Mouse (Mus musculus) midbrain, embryonic 10.5 days (tissue): ENCODE data around the gene Gfod2. TPM values are rescaled to one million over a fixed set of nuclear protein-coding genes. Genes with fewer than 3 reads are reported as not detected.

Experiments used
- DNase-seq: peaks from one replicate; pipeline ENCODE4 v3.0.0-alpha.2; 2017; ENCODE audit warnings: low spot score
- H3K27ac ChIP-seq: fragments of 300-500 bp; sonication (generic); replicated peaks from 2 replicates; pipeline ENCODE4 v1.5.1; 2016; ENCODE audit warnings: mild to moderate bottlenecking
- H3K27me3 ChIP-seq: fragments of 300-500 bp; sonication (generic); 2 replicates; pipeline ENCODE4 v1.6.1; 2016; ENCODE audit warnings: low read depth, mild to moderate bottlenecking; ENCODE audit not compliant: poor library complexity, severe bottlenecking
- H3K36me3 ChIP-seq: fragments of 300-500 bp; sonication (generic); 2 replicates; pipeline ENCODE4 v1.6.1; 2016; ENCODE audit warnings: mild to moderate bottlenecking, moderate library complexity
- H3K4me1 ChIP-seq: fragments of 300-500 bp; sonication (generic); 2 replicates; pipeline ENCODE4 v1.6.1; 2016
- H3K4me3 ChIP-seq: fragments of 300-500 bp; sonication (generic); 2 replicates; pipeline ENCODE4 v1.5.1; 2016; ENCODE audit warnings: mild to moderate bottlenecking, moderate library complexity
- H3K9me3 ChIP-seq: fragments of 300-500 bp; sonication (generic); replicated peaks from 2 replicates; pipeline ENCODE4 v1.6.1; 2016; ENCODE audit warnings: mild to moderate bottlenecking
- whole genome bisulfite sequencing: fragments of 180-500 bp; shearing (Covaris S2); methylation state at CpG from one replicate; pipeline ENCODE4 v1.1.7; 2016; 5-methylcytosine and 5-hydroxymethylcytosine counted together
- polyA plus RNA-seq: library from polyadenylated mRNA; unstranded; fragments of >200 nt; fragmentation: Nextera tagmentation; extraction: Ambion mirVana; gene quantifications from 2 replicates; pipeline ENCODE4 v1.2.1, GENCODE M21; 2016

Gfod2 gene
- 35.0 and 39.5 TPM in 2 replicates for polyA plus RNA-seq

DNA sequence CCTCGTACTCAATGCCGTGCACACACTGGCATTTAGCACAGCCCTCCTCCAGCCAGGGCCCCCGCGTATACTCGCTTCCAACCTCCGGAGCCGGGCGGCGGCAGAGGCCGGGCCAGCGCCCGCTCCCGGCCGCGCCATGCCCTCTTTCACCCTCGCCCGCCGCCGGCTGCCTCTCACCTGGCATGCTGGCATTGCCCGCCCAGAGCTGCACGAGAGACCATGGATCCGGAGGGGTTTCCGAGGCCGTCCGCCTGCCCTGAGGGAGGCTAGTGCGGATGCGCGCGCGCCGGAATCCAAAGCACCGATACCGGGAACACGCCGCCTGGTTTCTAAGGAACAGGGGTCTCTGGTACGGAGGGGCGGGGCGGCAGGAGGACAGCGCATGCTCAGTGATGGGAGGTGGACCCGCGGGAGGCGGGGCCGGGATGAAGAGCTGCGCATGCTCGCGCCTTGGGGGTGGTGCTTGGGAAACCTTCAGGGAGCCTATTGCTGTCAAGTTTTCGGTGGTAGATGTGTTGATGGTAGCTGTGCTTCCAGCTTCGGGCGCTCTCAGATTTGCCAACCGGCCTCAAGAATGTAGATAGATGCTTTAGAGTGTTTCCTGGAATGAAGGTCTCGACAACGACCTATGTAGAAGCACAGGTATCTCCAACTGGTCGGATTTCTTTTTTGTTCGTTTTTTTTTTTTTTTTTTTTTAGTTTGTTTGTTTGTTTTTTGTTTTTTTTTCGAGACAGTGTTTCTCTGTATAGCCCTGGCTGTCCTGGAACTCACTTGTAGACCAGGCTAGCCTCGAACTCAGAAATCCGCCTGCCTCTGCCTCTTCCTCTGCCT is at the start of gene Gfod2:
Gene Gfod2 (minus strand): TSS at position 388 of the 832 bp plus-strand sequence.
- WGBS, result 3% methylated on average over 57 of the region's 57 CpGs
- DNase-seq, result peak; percentile 99
- H3K27me3 ChIP-seq, result no peaks in the 10 kb centered on the region
- peaks cover 5% of the 10 kb centered on the region for H3K36me3 ChIP-seq
- H3K27ac ChIP-seq, result peak within 1 kb of the TSS; percentile 91
- H3K4me3 ChIP-seq, result peak within 1 kb of the TSS; percentile 94
- H3K9me3 ChIP-seq, result no peaks in the 10 kb centered on the region
- peaks cover 18% of the 10 kb centered on the region for H3K4me1 ChIP-seq

DNA sequence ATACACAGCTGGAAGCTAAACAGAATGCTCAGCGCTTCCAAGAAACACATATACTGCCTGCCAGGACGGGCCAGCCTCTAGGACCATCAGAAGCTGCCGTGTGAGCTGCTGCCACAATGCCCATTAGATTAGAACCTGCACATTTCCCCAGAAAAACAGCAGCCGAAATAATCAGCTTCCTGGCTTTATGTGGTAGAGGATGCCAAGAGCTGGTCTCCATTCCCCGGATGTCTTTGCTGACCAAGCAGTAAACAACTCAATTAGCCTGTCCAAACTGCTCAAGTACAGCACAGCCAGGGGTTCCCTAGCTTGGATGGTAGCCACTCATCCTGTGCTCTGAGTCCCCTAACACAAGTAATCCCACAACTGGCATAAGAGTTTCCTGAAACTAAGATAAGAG is 49.3 kb upstream of the Gfod2 start:
- no peak for DNase-seq
- H3K4me1 ChIP-seq, result no peaks in the 10 kb centered on the region
- 92% methylated on average over 5 of the region's 5 CpGs for WGBS
- H3K27ac ChIP-seq, result no peak overlapping the region
- H3K36me3 ChIP-seq, result peaks cover 62% of the 10 kb centered on the region
- no peaks in the 10 kb centered on the region for H3K9me3 ChIP-seq
- H3K27me3 ChIP-seq, result no peaks in the 10 kb centered on the region
- no peak overlapping the region for H3K4me3 ChIP-seq

DNA sequence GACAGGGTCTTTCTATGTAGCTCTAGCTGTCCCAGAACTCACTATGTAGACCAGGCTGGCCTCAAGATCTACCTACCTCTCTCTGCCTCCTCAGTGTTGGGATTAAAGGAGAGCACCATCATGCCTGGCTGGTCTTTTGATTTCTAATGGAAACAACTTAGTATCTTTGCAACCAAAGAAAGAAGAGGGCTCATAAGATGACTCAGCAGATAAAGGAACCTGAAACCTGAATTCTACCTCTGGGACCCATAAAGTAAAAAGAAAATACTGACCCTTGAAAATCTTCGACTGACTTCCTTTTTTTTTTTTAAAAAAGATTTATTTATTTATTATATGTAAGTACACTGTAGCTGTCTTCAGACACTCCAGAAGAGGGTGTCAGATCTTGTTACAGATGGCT is 47.5 kb upstream of the Gfod2 start:
- 96% methylated on average over 1 of the region's 1 CpGs for WGBS
- DNase-seq, result no peak
- H3K36me3 ChIP-seq, result peaks cover 44% of the 10 kb centered on the region
- no peaks in the 10 kb centered on the region for H3K4me1 ChIP-seq
- no peak overlapping the region for H3K27ac ChIP-seq
- H3K4me3 ChIP-seq, result no peak overlapping the region
- no peaks in the 10 kb centered on the region for H3K27me3 ChIP-seq
- no peaks in the 10 kb centered on the region for H3K9me3 ChIP-seq

DNA sequence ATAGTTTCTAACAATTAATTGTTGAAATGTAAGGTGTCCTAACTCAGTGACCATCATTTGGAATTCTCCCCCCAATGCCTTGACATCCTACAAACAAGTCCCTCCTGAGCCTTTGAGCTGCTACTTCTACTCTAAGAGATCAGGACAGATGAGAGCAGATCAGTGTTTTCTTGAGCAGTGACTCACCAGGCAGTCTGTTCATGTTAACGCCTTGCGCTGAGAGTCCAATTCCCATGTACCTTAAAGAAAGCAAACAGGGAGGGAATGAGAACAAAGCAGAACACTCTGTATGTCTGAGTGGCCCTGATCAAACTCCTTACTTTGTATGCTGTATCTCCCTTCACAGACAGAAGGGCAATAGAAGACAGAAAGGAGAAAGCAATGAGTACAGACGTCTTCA is 46.9 kb upstream of the Gfod2 start:
- 82% methylated on average over 3 of the region's 3 CpGs for WGBS
- H3K4me3 ChIP-seq, result no peak overlapping the region
- no peak overlapping the region for H3K27ac ChIP-seq
- no peaks in the 10 kb centered on the region for H3K27me3 ChIP-seq
- DNase-seq, result no peak
- H3K36me3 ChIP-seq, result peaks cover 38% of the 10 kb centered on the region
- no peaks in the 10 kb centered on the region for H3K9me3 ChIP-seq
- H3K4me1 ChIP-seq, result no peaks in the 10 kb centered on the region

GRCm38 (mm10) chr8:105804797-105805196 is 46.3 kb upstream of the Gfod2 start:
- Histone ChIP-seq H3K9me3 (no peaks in the 10 kb centered on the region), H3K36me3 (peaks cover 38% of the 10 kb centered on the region), H3K27me3 (no peaks in the 10 kb centered on the region), H3K4me3 (no peak overlapping the region), H3K4me1 (no peaks in the 10 kb centered on the region), H3K27ac (no peak overlapping the region)
- DNase-seq, result no peak
- 92% methylated on average over 7 of the region's 7 CpGs for WGBS

GRCm38 (mm10) chr8:105801153-105801904 is 42.9 kb upstream of the Gfod2 start:
- no peaks in the 10 kb centered on the region for H3K9me3 ChIP-seq
- 90% methylated on average over 6 of the region's 6 CpGs for WGBS
- 0 out of 2 replicates have a peak, but pooled peaks cover 2% of the 10 kb centered on the region for H3K4me1 ChIP-seq
- H3K27ac ChIP-seq, result no peak overlapping the region
- no peak overlapping the region for H3K4me3 ChIP-seq
- H3K36me3 ChIP-seq, result peaks cover 42% of the 10 kb centered on the region
- DNase-seq, result no peak
- H3K27me3 ChIP-seq, result no peaks in the 10 kb centered on the region

DNA sequence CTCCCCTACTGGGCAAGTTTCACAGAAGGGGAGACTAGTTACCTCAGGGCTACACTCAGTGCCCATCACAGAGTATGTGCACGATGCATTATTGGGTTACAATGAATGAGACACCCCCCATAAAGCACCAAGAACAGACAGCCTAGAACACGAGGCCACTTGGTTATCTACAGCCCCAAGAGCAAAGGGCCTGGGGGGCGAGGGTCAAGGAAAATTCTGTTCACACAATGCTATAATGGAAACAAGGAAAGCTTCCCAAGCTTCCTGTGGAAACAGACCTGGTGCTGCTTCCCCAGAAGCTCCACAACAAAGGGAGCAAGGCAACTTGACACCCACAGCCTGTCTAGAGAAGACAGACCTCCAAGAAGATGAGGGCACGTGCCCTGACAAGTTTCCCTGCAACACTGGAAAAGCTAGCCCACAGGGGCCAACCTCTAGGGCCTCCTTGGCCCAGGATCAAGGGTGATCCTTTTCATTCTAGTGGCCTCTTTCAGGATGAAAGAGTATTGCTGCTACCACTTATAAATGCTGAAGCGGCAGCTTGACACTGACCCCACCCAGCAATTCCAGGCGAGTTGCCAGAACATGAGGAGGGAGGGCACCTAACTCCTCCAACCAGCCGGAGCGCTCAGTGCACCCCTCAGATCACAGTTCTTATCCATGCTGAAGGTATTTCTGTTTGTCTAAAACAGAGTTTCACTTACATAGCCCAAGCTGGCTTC is 40.8 kb upstream of the Gfod2 start:
- no peak for DNase-seq
- H3K4me3 ChIP-seq, result no peak overlapping the region
- H3K36me3 ChIP-seq, result peaks cover 35% of the 10 kb centered on the region
- no peaks in the 10 kb centered on the region for H3K27me3 ChIP-seq
- peak overlapping the region; percentile 24; the same call in 1 of the 2 replicates for H3K27ac ChIP-seq
- 79% methylated on average over 8 of the region's 8 CpGs for WGBS
- no peaks in the 10 kb centered on the region for H3K9me3 ChIP-seq
- 0 out of 2 replicates have a peak, but pooled peaks cover 2% of the 10 kb centered on the region for H3K4me1 ChIP-seq

- Histone ChIP-seq H3K36me3 (peaks cover 30% of the 10 kb centered on the region), H3K4me3 (no peak overlapping the region), H3K4me1 (0 out of 2 replicates have a peak, but pooled peaks cover 2% of the 10 kb centered on the region), H3K9me3 (no peaks in the 10 kb centered on the region), H3K27ac (no peak overlapping the region), H3K27me3 (no peaks in the 10 kb centered on the region)
- WGBS, result 94% methylated on average over 5 of the region's 5 CpGs
- DNase-seq, result no peak
Measured at GRCm38 (mm10) chr8:105798408-105798807, 39.9 kb upstream of the Gfod2 start.

- Histone ChIP-seq H3K36me3 (peaks cover 29% of the 10 kb centered on the region), H3K27me3 (no peaks in the 10 kb centered on the region), H3K27ac (no peak overlapping the region), H3K4me1 (0 out of 2 replicates have a peak, but pooled peaks cover 2% of the 10 kb centered on the region), H3K9me3 (no peaks in the 10 kb centered on the region), H3K4me3 (no peak overlapping the region)
- WGBS, result 100% methylated on average over 1 of the region's 1 CpGs
- DNase-seq, result no peak
Measured at GRCm38 (mm10) chr8:105795785-105796184, 37.3 kb upstream of the Gfod2 start.

DNA sequence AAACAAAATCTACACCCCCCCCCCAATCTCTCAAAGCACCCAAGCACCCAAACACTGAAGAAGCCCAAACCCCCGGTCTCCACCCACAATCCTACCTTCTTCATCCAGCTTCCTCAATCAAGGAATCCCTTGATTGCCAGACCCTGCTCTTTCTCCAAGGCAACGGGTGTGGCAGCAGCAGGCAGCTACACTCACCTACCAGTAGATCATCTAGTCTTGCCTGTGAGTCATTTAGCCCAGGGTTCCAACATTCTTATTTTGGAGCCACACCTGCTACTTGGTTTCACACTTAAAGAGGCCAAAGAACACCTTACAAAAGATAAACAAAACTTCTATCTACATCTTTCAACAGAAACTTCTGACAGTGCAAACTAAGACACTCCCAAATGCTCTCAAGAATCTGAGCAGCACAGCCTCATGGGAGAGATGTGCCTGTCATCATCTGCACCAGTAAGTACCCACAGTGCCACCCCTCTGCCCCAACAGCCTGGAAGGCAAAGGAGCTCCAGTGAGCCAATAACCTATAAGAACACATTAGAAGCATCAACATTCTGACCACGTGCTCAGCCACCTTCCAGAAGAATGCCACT is 35.6 kb upstream of the Gfod2 start:
- peaks cover 27% of the 10 kb centered on the region for H3K36me3 ChIP-seq
- 87% methylated on average over 3 of the region's 3 CpGs for WGBS
- H3K4me1 ChIP-seq, result no peaks in the 10 kb centered on the region
- H3K4me3 ChIP-seq, result no peak overlapping the region
- no peak for DNase-seq
- H3K9me3 ChIP-seq, result no peaks in the 10 kb centered on the region
- no peak overlapping the region for H3K27ac ChIP-seq
- no peaks in the 10 kb centered on the region for H3K27me3 ChIP-seq

- DNase-seq, result no peak
- no peaks in the 10 kb centered on the region for H3K9me3 ChIP-seq
- H3K27me3 ChIP-seq, result no peaks in the 10 kb centered on the region
- 96% methylated on average over 1 of the region's 1 CpGs for WGBS
- H3K4me3 ChIP-seq, result no peak overlapping the region
- H3K27ac ChIP-seq, result no peak overlapping the region
- no peaks in the 10 kb centered on the region for H3K4me1 ChIP-seq
- peaks cover 20% of the 10 kb centered on the region for H3K36me3 ChIP-seq
Measured at GRCm38 (mm10) chr8:105793331-105793730, 34.9 kb upstream of the Gfod2 start.

DNA sequence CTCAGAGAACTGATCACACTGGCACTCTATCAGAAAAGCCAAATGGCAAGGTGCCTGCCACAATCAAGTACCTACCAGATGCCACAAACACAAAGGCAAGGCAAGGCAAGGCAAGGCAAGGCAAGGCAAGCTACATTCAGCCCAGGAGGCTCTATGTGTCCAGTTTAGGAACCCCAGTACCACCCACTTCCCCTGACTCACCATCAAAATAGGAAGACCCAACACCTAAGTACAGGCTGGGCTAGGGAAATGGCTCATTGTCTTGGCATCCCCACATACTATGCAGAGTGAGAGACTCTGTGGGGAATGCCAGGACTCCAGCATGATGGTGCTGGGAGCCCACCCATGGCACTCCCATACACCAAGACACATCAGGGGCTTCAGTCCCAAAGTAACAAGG is 31.2 kb upstream of the Gfod2 start:
- no peaks in the 10 kb centered on the region for H3K27me3 ChIP-seq
- H3K36me3 ChIP-seq, result peaks cover 38% of the 10 kb centered on the region
- no peaks in the 10 kb centered on the region for H3K9me3 ChIP-seq
- no peak overlapping the region for H3K4me3 ChIP-seq
- H3K27ac ChIP-seq, result no peak overlapping the region
- DNase-seq, result no peak
- peaks cover 6% of the 10 kb centered on the region for H3K4me1 ChIP-seq
